Mouse (Mus musculus): ENCODE measurements around the gene Zcwpw1.
"Not testable (repeated sequence)": the region's sequence is repeated elsewhere in the genome, so short reads cannot be mapped to it uniquely, and the experiment has no call there.

- TF ChIP-seq CTCF (IDR thresholded peaks at IDR 0.05; ENCODE audit: borderline replicate concordance, insufficient read depth, low read depth, low read length); POLR2A (IDR thresholded peaks at IDR 0.05; ENCODE audit: borderline replicate concordance, insufficient read depth, low read length): not testable (repeated sequence)
Observed at GRCm38 (mm10) chr5:137837110-137837509, 49.5 kb downstream of the Zcwpw1 start.

Data from cerebellum, adult 2 months (tissue).